Mouse (Mus musculus) limb, embryonic 14.5 days (tissue): ENCODE measurements around the gene Rnd1. TPM values are rescaled to one million over a fixed set of nuclear protein-coding genes. Genes with fewer than 3 reads are reported as not detected.

Source experiments
- ATAC-seq: fragments of 200-750 bp; cut with Nextera tagmentation; 2 replicates; pipeline ENCODE4 v1.8.0; 2017; ENCODE audit warnings: low read depth, moderate number of reproducible peaks, moderate TSS enrichment; ENCODE audit not compliant: low FRiP score
- DNase-seq: peaks from one replicate; pipeline ENCODE4 v3.0.0-alpha.2; 2015; ENCODE audit warnings: low spot score
- H3K27ac ChIP-seq: fragments of 300-500 bp; sonication (generic); replicated peaks from 2 replicates; pipeline ENCODE4 v1.5.1; 2014; ENCODE audit warnings: low read depth, mild to moderate bottlenecking, low read length, moderate library complexity, mixed read lengths
- H3K27me3 ChIP-seq: fragments of 300-500 bp; sonication (generic); 2 replicates; pipeline ENCODE4 v1.6.1; 2014; ENCODE audit warnings: low read length, mixed read lengths; ENCODE audit not compliant: control insufficient read depth, insufficient read depth
- H3K36me3 ChIP-seq: fragments of 300-500 bp; sonication (generic); 2 replicates; pipeline ENCODE4 v1.6.1; 2014; ENCODE audit warnings: mild to moderate bottlenecking, low read length, moderate library complexity, mixed read lengths; ENCODE audit not compliant: control insufficient read depth, insufficient read depth
- H3K4me1 ChIP-seq: fragments of 300-500 bp; sonication (generic); 2 replicates; pipeline ENCODE4 v1.6.1; 2014; ENCODE audit warnings: antibody characterized with exemption, low read length, mixed read lengths; ENCODE audit not compliant: control insufficient read depth, insufficient read depth
- H3K4me2 ChIP-seq: fragments of 300-500 bp; sonication (generic); replicated peaks from 2 replicates; pipeline ENCODE4 v1.6.1; 2014; ENCODE audit warnings: low read depth, mild to moderate bottlenecking, low read length, moderate library complexity; ENCODE audit not compliant: severe bottlenecking
- H3K4me3 ChIP-seq: fragments of 300-500 bp; sonication (generic); replicated peaks from 2 replicates; pipeline ENCODE4 v1.5.1; 2014; ENCODE audit warnings: low read length
- H3K9ac ChIP-seq: fragments of 300-500 bp; sonication (generic); 2 replicates; pipeline ENCODE4 v1.6.1; 2014; ENCODE audit warnings: mild to moderate bottlenecking, low read depth, low read length, moderate library complexity; ENCODE audit not compliant: severe bottlenecking
- H3K9me3 ChIP-seq: fragments of 300-500 bp; sonication (generic); 2 replicates; pipeline ENCODE4 v1.6.1; 2016; ENCODE audit warnings: low read length; ENCODE audit not compliant: control insufficient read depth
- POLR2A ChIP-seq: fragments of 200-500 bp; IDR thresholded peaks from 2 replicates; pipeline ENCODE4 v1.8.0; 2012; ENCODE audit warnings: inconsistent platforms, mild to moderate bottlenecking, moderate library complexity, borderline replicate concordance; ENCODE audit not compliant: insufficient read depth, insufficient read length; ENCODE audit errors: extremely low read depth
- WGBS: fragments of 180-500 bp; shearing (Covaris S2); extraction: QIAGEN DNeasy Blood & Tissue Kit; methylation state at CpG from one replicate; pipeline ENCODE4 v1.1.7; 2014; 5-methylcytosine and 5-hydroxymethylcytosine counted together
- polyA plus RNA-seq, 2 experiments: library from polyadenylated mRNA; depleted of rRNA in 1 of 2; stranded (reverse) in 1 of 2; unstranded in 1 of 2; fragments of >200 nt; fragmentation: Nextera tagmentation in 1 of 2; extraction: Ambion mirVana in 1 of 2; gene quantifications; 2 replicates each; pipeline versions ENCODE4 v1.2.1 to v1.2.3; 2012 to 2014

Gene Rnd1
- polyA plus RNA-seq, 2 experiments = 0.45 to 1.5 TPM

GRCm38 (mm10) chr15:98673732-98674131, 3.5 kb downstream of the Rnd1 start:
- DNase-seq (no peak), ATAC-seq (no peak)
- WGBS = 79% methylated on average over 7 of the region's 7 CpGs
- no peaks in the 10 kb centered on the region for H3K36me3 ChIP-seq
- H3K4me1 ChIP-seq = peaks cover 17% of the 10 kb centered on the region; the same call in 1 of the 2 replicates
- no peak overlapping the region for H3K4me2 ChIP-seq
- no peak overlapping the region for H3K9ac ChIP-seq
- no peak overlapping the region for H3K27ac ChIP-seq
- no peak for TF ChIP-seq POLR2A
- H3K9me3 ChIP-seq = no peaks in the 10 kb centered on the region
- peaks cover 37% of the 10 kb centered on the region for H3K27me3 ChIP-seq
- H3K4me3 ChIP-seq = no peak overlapping the region

- Histone ChIP-seq H3K4me3 (no peak overlapping the region), H3K9ac (no peak overlapping the region), H3K9me3 (no peaks in the 10 kb centered on the region), H3K27ac (no peak overlapping the region), H3K27me3 (peaks cover 32% of the 10 kb centered on the region), H3K4me2 (no peak overlapping the region), H3K4me1 (peaks cover 17% of the 10 kb centered on the region; the same call in 1 of the 2 replicates), H3K36me3 (no peaks in the 10 kb centered on the region)
- DNase-seq (no peak), ATAC-seq (no peak)
- no peak for TF ChIP-seq POLR2A
- 78% methylated on average over 4 of the region's 4 CpGs for WGBS
Observed at GRCm38 (mm10) chr15:98672592-98672991, 4.7 kb downstream of the Rnd1 start.

- ATAC-seq = no peak
- Histone ChIP-seq H3K9ac (no peak overlapping the region), H3K4me2 (no peak overlapping the region), H3K27ac (no peak overlapping the region), H3K4me3 (no peak overlapping the region), H3K36me3 (peaks cover 7% of the 10 kb centered on the region; the same call in 1 of the 2 replicates), H3K4me1 (0 out of 2 replicates have a peak, but pooled peaks cover 6% of the 10 kb centered on the region), H3K9me3 (no peaks in the 10 kb centered on the region), H3K27me3 (no peaks in the 10 kb centered on the region)
- no peak for TF ChIP-seq POLR2A
- peak; percentile 60 for DNase-seq
- WGBS = 76% methylated on average over 11 of the region's 11 CpGs
Observed at GRCm38 (mm10) chr15:98664042-98664907, 13.0 kb downstream of the Rnd1 start.

GRCm38 (mm10) chr15:98662567-98663545, 14.4 kb downstream of the Rnd1 start, which contains the start of gene Ddx23:
Gene Ddx23 (minus strand): TSS chr15:98662894.
- peak; percentile 97 for ATAC-seq
- TF ChIP-seq POLR2A = peak; percentile 77; the same call in 1 of the 2 replicates
- peak within 1 kb of the TSS; percentile 44 for H3K4me2 ChIP-seq
- no peaks in the 10 kb centered on the region for H3K27me3 ChIP-seq
- peak within 1 kb of the TSS; percentile 75 for H3K4me3 ChIP-seq
- peak within 1 kb of the TSS; percentile 88 for H3K9ac ChIP-seq
- no peaks in the 10 kb centered on the region for H3K9me3 ChIP-seq
- H3K4me1 ChIP-seq = 0 out of 2 replicates have a peak, but pooled peaks cover 6% of the 10 kb centered on the region
- peak; percentile 95 for DNase-seq
- WGBS = 5% methylated on average over 47 of the region's 48 CpGs
- H3K27ac ChIP-seq = peak within 1 kb of the TSS; percentile 88
- peaks cover 19% of the 10 kb centered on the region for H3K36me3 ChIP-seq

- Histone ChIP-seq H3K27ac (peak overlapping the region; percentile 88), H3K4me3 (peak overlapping the region; percentile 75), H3K9ac (peak overlapping the region; percentile 88), H3K27me3 (no peaks in the 10 kb centered on the region), H3K36me3 (peaks cover 25% of the 10 kb centered on the region), H3K9me3 (no peaks in the 10 kb centered on the region), H3K4me1 (0 out of 2 replicates have a peak, but pooled peaks cover 6% of the 10 kb centered on the region), H3K4me2 (peak overlapping the region; percentile 44)
- DNase-seq (no peak), ATAC-seq (no peak; the same call in 1 of the 2 replicates)
- 2% methylated on average over 14 of the region's 14 CpGs for WGBS
- TF ChIP-seq POLR2A = no peak
Observed at GRCm38 (mm10) chr15:98662198-98662566, 15.1 kb downstream of the Rnd1 start.
